Mouse (Mus musculus): Measurements from ENCODE around the gene Exd1. TPM values are rescaled to one million over a fixed set of nuclear protein-coding genes. Genes with fewer than 3 reads are reported as not detected.

The Exd1 gene
- 0.48 and 0.74 TPM in 2 replicates for polyA plus RNA-seq (2015; fragmentation: Nextera tagmentation; extraction: Ambion mirVana)

GRCm38 (mm10) chr2:119547522-119548370 lies at the start of gene Exd1, which contains the start of gene Chp1:
Gene Exd1, minus strand, starts transcription at chr2:119547627.
Gene Chp1, plus strand, starts transcription at chr2:119547697.
- H3K4me3 ChIP-seq: peak within 1 kb of the TSS; percentile 95
- H3K9ac ChIP-seq: peak within 1 kb of the TSS; percentile 82
- no peaks in the 10 kb centered on the region for H3K27me3 ChIP-seq (replicated peaks)
- peak within 1 kb of the TSS; percentile 89 for H3K27ac ChIP-seq
- under 1% methylated on average over 57 of the region's 57 CpGs for WGBS
- peak; percentile 99 for ATAC-seq (replicated peaks)
- H3K36me3 ChIP-seq (replicated peaks): no peaks in the 10 kb centered on the region
- H3K4me1 ChIP-seq: peaks cover 22% of the 10 kb centered on the region
- H3K9me3 ChIP-seq: no peaks in the 10 kb centered on the region
- H3K4me2 ChIP-seq: peak within 1 kb of the TSS; percentile 61

GRCm38 (mm10) chr2:119596781-119597330 lies 49.4 kb upstream of the Exd1 start:
- 92% methylated on average over 8 of the region's 8 CpGs for WGBS
- peaks cover 35% of the 10 kb centered on the region for H3K4me1 ChIP-seq

GRCm38 (mm10) chr2:119595308-119595707 lies 47.9 kb upstream of the Exd1 start:
- Histone ChIP-seq H3K36me3 (replicated peaks) (peaks cover 14% of the 10 kb centered on the region), H3K4me2 (peak overlapping the region; percentile 63)
- 47% methylated on average over 4 of the region's 4 CpGs for WGBS

More at GRCm38 (mm10) chr2:119596781-119597330, 49.4 kb upstream of the Exd1 start:
- ATAC-seq (replicated peaks): no peak
- no peaks in the 10 kb centered on the region for H3K27me3 ChIP-seq (replicated peaks)
- H3K9me3 ChIP-seq: no peaks in the 10 kb centered on the region
- no peak overlapping the region for H3K4me2 ChIP-seq
- no peak overlapping the region for H3K27ac ChIP-seq
- H3K9ac ChIP-seq: no peak overlapping the region
- peaks cover 19% of the 10 kb centered on the region for H3K36me3 ChIP-seq (replicated peaks)
- H3K4me3 ChIP-seq: no peak overlapping the region

GRCm38 (mm10) chr2:119594113-119594981 lies 46.9 kb upstream of the Exd1 start:
- Histone ChIP-seq H3K9me3 (no peaks in the 10 kb centered on the region), H3K9ac (peak overlapping the region; percentile 66), H3K4me1 (peaks cover 25% of the 10 kb centered on the region), H3K4me3 (peak overlapping the region; percentile 56), H3K27me3 (replicated peaks) (no peaks in the 10 kb centered on the region), H3K36me3 (replicated peaks) (peaks cover 9% of the 10 kb centered on the region), H3K27ac (peak overlapping the region; percentile 71), H3K4me2 (peak overlapping the region; percentile 63)
- peak; percentile 99 for ATAC-seq (replicated peaks)
- under 1% methylated on average over 61 of the region's 61 CpGs for WGBS

More at GRCm38 (mm10) chr2:119595308-119595707, 47.9 kb upstream of the Exd1 start:
- Histone ChIP-seq H3K4me1 (peaks cover 27% of the 10 kb centered on the region), H3K27me3 (replicated peaks) (no peaks in the 10 kb centered on the region), H3K9ac (peak overlapping the region; percentile 66), H3K4me3 (peak overlapping the region; percentile 56), H3K9me3 (no peaks in the 10 kb centered on the region), H3K27ac (no peak overlapping the region)
- no peak for ATAC-seq (replicated peaks)

- peak; percentile 38 for ATAC-seq (replicated peaks)
- Histone ChIP-seq H3K36me3 (replicated peaks) (peaks cover 6% of the 10 kb centered on the region), H3K27ac (peak overlapping the region; percentile 71), H3K4me1 (peaks cover 25% of the 10 kb centered on the region), H3K4me3 (peak overlapping the region; percentile 56), H3K27me3 (replicated peaks) (no peaks in the 10 kb centered on the region), H3K9me3 (no peaks in the 10 kb centered on the region), H3K4me2 (peak overlapping the region; percentile 48), H3K9ac (no peak overlapping the region)
- 6% methylated on average over 7 of the region's 7 CpGs for WGBS
Observed at GRCm38 (mm10) chr2:119593765-119594112, 46.3 kb upstream of the Exd1 start.

GRCm38 (mm10) chr2:119591247-119591646 lies 43.8 kb upstream of the Exd1 start:
- Histone ChIP-seq H3K4me3 (no peak overlapping the region), H3K9ac (no peak overlapping the region), H3K36me3 (replicated peaks) (no peaks in the 10 kb centered on the region; the same call in none of the 2 replicates), H3K27ac (no peak overlapping the region), H3K27me3 (replicated peaks) (no peaks in the 10 kb centered on the region), H3K4me2 (no peak overlapping the region), H3K9me3 (no peaks in the 10 kb centered on the region), H3K4me1 (peaks cover 17% of the 10 kb centered on the region)
- WGBS: 95% methylated on average over 3 of the region's 3 CpGs
- ATAC-seq (replicated peaks): no peak

- Histone ChIP-seq H3K27ac (no peak overlapping the region), H3K9ac (no peak overlapping the region), H3K9me3 (no peaks in the 10 kb centered on the region), H3K36me3 (replicated peaks) (no peaks in the 10 kb centered on the region; the same call in 1 of the 2 replicates), H3K4me3 (no peak overlapping the region), H3K4me1 (no peaks in the 10 kb centered on the region), H3K27me3 (replicated peaks) (no peaks in the 10 kb centered on the region), H3K4me2 (no peak overlapping the region)
- WGBS: 14% methylated on average over 4 of the region's 4 CpGs
- no peak for ATAC-seq (replicated peaks)
Observed at GRCm38 (mm10) chr2:119587383-119587782, 40.0 kb upstream of the Exd1 start.

GRCm38 (mm10) chr2:119584282-119584681 lies 36.9 kb upstream of the Exd1 start:
- Histone ChIP-seq H3K36me3 (replicated peaks) (no peaks in the 10 kb centered on the region; the same call in none of the 2 replicates), H3K4me1 (no peaks in the 10 kb centered on the region), H3K4me2 (no peak overlapping the region), H3K9ac (no peak overlapping the region), H3K27me3 (replicated peaks) (no peaks in the 10 kb centered on the region), H3K27ac (no peak overlapping the region), H3K9me3 (no peaks in the 10 kb centered on the region), H3K4me3 (no peak overlapping the region)
- ATAC-seq (replicated peaks): no peak
- 92% methylated on average over 8 of the region's 8 CpGs for WGBS

GRCm38 (mm10) chr2:119583439-119583838 lies 36.0 kb upstream of the Exd1 start:
- Histone ChIP-seq H3K4me2 (no peak overlapping the region), H3K9me3 (no peaks in the 10 kb centered on the region), H3K36me3 (replicated peaks) (no peaks in the 10 kb centered on the region; the same call in none of the 2 replicates), H3K9ac (no peak overlapping the region), H3K27ac (no peak overlapping the region), H3K4me1 (no peaks in the 10 kb centered on the region), H3K27me3 (replicated peaks) (no peaks in the 10 kb centered on the region), H3K4me3 (no peak overlapping the region)
- WGBS: 59% methylated on average over 2 of the region's 2 CpGs
- no peak for ATAC-seq (replicated peaks)

GRCm38 (mm10) chr2:119581571-119581970 lies 34.1 kb upstream of the Exd1 start:
- no peaks in the 10 kb centered on the region for H3K4me1 ChIP-seq
- H3K27ac ChIP-seq: no peak overlapping the region
- H3K4me2 ChIP-seq: no peak overlapping the region
- no peaks in the 10 kb centered on the region for H3K9me3 ChIP-seq
- H3K36me3 ChIP-seq (replicated peaks): no peaks in the 10 kb centered on the region; the same call in 1 of the 2 replicates
- H3K4me3 ChIP-seq: no peak overlapping the region
- WGBS: 93% methylated on average over 3 of the region's 3 CpGs
- no peak for ATAC-seq (replicated peaks)
- no peak overlapping the region for H3K9ac ChIP-seq
- H3K27me3 ChIP-seq (replicated peaks): no peaks in the 10 kb centered on the region

- Histone ChIP-seq H3K36me3 (replicated peaks) (peaks cover 8% of the 10 kb centered on the region; the same call in 1 of the 2 replicates), H3K4me1 (no peaks in the 10 kb centered on the region), H3K4me2 (no peak overlapping the region), H3K27me3 (replicated peaks) (no peaks in the 10 kb centered on the region), H3K4me3 (no peak overlapping the region), H3K9ac (no peak overlapping the region), H3K27ac (no peak overlapping the region), H3K9me3 (no peaks in the 10 kb centered on the region)
- 100% methylated on average over 1 of the region's 1 CpGs for WGBS
- no peak for ATAC-seq (replicated peaks)
Observed at GRCm38 (mm10) chr2:119572471-119572870, 25.0 kb upstream of the Exd1 start.

Measured in midbrain, embryonic 15.5 days (tissue).